Mouse (Mus musculus): Measurements from ENCODE around the gene Selenof.

The Selenof gene

DNA sequence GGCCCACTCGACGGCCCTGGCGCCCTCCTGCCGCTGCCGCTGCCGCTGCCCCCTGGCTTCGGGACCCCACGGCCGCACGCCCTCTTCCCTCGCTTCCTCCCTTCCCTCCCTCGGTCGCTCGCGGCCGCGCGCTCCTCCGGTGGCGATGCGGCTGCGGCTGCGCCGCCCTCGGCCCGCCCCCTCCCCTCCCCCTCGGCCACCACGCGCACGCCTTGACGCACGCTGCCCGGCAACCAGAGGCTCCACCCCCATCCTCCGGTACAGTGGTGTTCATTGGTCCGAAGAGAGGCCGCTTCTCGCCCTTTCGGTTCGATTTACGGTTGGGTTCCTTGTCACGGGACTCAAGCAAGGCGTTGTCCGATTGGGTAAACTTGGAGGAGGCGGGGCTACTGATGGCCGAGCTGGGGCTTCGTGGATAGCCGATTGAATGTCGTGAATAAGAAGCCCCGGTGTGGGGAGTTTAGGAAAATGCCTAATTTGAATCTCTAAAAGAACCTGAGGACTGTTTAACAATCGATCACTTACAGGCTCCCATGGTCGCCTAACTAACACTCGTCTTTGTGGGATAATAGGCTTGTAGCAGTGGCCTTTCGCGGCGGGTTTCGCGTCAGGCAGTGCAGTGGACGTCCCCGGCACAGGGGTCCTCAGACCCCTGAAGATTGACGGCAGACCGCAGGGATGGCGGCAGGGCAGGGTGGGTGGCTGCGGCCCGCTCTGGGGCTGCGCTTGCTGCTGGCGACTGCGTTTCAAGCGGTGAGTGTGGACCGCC lies at the start of gene Selenof, which contains the start of gene Hs2st1:
TSS of gene Selenof (plus strand) at position 258 of the 769 bp plus-strand sequence.
TSS of gene Hs2st1 (minus strand) at position 135 of the 769 bp plus-strand sequence.
- peak; percentile 95 to 99 for DNase-seq

GRCm38 (mm10) chr3:144527918-144528317 lies 42.2 kb upstream of the Selenof start:
- no peak for DNase-seq

DNA sequence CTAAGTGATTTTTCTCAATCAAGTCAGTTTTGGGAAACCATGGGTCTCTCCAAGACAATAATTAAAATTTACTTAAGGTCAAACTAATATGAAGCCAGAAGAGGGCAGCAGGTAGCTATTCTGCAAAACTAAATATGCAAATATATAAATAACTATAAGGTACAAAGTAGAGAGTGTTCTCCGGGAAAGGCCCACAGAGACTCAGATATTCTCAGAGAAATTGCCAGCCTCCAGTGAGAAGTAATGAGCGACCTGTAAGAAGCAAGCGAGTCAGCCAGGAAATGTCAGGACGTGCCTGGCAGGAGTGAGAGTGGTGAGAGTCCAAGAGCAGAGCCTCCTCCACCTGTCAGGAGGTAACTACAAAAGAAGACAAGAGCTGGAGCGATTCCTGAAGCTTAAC lies 39.1 kb upstream of the Selenof start:
- peak; percentile 58 to 74 for DNase-seq

DNA sequence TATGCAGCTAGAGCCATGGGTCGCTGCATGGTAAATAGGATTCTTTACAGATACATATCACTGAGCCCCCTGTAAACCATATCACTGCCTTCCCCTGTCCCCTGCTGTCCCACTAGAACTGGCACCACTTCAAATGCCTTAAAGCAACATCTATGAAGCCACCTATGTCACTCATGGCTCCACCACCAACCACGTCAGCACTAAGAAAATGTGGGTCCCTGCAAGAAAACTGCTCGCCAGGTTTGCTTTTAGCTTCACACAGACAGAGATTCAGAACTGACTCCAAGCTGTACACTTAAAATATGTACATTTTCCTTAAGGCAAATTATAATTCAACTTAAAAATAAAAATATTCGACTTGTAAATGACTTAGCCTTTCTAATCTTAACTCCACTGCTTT lies 35.0 kb upstream of the Selenof start:
- no peak for DNase-seq

- peak; percentile 44 to 49 for DNase-seq
Measured at GRCm38 (mm10) chr3:144537078-144537855, 32.8 kb upstream of the Selenof start.

GRCm38 (mm10) chr3:144539051-144539450 lies 31.1 kb upstream of the Selenof start:
- no peak for DNase-seq

- no peak for DNase-seq
Measured at GRCm38 (mm10) chr3:144540805-144541204, 29.3 kb upstream of the Selenof start.

- no peak for DNase-seq
Measured at GRCm38 (mm10) chr3:144541906-144542438, 28.1 kb upstream of the Selenof start.

DNA sequence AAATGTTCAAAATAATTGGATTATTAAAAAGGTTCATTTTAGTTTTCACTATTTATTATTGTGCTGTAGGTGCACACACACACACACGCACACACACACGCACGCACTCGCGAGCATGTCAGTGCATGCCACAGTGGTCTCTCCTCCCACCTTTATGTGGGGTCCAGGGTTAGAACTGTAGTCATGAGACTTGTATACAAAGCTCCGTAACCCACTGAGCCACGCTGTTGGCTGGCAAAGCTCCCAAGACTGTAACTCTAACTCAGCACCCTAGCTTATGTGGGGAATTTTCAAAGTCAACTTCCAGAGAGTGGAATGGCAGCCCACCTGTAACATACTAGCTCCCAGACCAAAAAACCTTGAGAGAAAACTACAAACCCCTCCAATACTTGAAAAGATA lies 25.0 kb upstream of the Selenof start:
- no peak for DNase-seq

DNA sequence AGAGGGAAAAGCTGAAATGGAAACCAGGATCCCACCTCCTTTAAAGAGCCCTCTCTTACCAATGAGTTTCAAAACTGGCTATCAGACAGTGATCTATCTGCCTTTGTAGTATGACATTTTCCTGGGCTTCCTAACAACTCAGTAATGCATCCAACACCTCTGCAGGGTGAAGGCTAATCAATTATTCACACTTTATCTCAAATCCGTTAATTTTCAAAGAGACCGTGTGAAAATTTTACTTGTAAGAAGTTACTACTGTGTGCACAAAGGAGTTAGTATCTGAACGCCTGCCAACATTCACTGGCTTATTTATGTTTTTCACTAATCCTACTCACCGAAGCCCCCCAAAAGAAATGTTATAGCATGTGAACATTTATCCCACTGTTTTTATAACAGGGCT lies 24.3 kb upstream of the Selenof start:
- DNase-seq, result no peak

DNA sequence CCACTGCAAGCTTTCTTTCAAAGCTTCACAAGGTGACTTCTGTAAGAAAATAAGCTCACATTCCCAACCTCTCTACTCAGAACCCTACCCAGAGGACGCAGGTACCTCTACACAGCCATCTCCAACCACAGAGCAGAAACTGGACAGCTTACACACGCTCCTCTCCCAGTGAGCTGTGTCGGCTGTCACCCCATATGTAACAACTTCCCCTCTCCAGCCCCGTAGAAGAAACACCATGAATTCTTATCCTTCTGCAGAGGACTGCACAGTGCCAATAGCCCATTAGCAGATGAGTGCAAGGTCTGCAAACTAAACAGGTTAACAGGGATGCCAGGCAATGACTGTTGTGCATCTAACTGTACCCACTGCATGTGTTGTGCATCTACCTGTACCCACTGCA lies 23.6 kb upstream of the Selenof start:
- no peak for DNase-seq

DNA sequence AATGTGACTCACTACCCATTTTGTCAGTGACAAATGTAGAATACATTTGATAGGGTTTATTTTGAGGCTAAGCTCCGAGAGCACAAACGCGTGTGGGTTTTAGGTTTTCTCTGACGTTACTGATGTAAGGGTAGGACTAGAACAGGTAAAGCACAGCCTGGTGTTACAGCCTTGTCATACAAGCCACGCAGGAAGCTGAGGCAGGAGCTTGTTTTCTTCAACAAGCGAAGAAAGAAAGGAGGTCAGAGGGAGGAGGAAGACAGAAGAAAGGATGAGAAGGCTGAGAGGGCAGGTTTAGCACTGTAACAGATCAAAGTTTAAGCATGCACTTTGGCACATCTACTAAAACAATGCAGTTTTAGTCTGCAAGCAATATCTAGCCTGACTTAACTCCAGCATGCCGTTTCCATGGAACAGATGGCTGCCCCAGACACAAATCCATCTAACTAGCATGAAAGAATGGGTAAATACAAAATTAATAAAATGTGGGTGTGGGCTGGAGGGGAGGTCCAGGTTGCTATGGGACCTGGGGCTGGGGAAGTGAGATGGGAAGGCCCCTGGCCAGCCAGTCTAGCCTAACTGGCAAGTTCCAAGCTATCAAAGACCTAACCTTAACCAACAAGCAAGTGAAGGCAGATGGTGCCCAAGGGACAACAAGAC lies 21.8 kb upstream of the Selenof start:
- DNase-seq, result no peak

GRCm38 (mm10) chr3:144550036-144550435 lies 20.1 kb upstream of the Selenof start:
- no peak for DNase-seq

DNA sequence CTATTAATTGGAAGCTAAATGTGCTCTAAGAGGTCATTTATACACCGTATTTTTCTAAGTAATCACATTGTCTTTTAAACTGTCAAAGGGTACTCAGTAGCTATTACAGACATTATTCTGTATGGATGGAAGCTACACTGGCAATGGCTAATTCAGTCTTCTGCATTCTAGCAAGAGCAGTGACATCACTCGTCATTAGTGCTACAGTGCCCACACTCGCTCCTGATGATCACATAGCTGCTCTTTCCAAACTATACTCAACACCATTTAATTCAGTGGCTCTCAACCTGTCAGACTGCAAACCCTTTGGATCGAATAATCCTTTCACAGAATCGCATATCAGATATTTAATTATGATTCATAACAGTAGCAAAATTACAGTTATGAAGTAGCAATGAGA lies 19.4 kb upstream of the Selenof start:
- no peak for DNase-seq

DNA sequence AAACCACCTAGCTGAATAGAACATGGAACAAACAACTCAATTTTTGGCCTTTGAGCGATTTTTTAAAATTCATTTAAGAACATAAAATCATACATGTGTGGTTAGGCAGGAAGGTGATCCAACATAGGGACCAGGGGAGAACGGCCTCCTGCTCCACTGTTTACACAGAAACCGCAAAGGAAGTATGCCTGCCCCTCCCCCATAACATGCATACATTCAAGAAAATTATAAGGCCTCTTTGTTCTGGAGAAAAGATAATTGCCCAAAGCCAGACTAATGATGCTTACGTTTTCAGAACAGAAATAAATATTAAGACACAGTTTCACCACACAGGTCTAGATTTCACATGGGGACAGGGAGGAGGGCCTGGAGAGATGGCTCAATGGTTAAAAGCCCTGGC lies 18.7 kb upstream of the Selenof start:
- DNase-seq, result no peak

- no peak for DNase-seq
Measured at GRCm38 (mm10) chr3:144553942-144554341, 16.2 kb upstream of the Selenof start.

DNA sequence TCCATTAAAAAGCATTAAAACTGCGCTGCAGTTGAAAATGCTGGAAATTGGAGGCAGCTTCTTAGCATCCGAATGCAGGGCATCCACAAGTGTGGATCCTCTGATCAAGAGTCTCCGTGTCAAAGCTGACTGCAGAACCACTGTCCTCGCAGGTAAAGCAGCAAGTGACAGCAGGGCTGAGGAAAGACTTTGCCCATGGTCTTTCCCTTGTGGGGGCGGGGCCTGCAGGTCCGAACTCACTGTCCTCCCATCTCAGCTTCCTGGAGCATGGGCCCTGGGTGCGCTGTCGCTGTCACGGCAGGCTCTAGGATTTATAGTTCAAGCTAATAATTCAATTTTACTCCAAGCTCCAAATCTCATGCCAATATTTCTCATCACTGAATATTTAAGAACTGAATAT lies 15.6 kb upstream of the Selenof start:
- no peak for DNase-seq

GRCm38 (mm10) chr3:144555144-144555543 lies 15.0 kb upstream of the Selenof start:
- DNase-seq, result no peak

DNA sequence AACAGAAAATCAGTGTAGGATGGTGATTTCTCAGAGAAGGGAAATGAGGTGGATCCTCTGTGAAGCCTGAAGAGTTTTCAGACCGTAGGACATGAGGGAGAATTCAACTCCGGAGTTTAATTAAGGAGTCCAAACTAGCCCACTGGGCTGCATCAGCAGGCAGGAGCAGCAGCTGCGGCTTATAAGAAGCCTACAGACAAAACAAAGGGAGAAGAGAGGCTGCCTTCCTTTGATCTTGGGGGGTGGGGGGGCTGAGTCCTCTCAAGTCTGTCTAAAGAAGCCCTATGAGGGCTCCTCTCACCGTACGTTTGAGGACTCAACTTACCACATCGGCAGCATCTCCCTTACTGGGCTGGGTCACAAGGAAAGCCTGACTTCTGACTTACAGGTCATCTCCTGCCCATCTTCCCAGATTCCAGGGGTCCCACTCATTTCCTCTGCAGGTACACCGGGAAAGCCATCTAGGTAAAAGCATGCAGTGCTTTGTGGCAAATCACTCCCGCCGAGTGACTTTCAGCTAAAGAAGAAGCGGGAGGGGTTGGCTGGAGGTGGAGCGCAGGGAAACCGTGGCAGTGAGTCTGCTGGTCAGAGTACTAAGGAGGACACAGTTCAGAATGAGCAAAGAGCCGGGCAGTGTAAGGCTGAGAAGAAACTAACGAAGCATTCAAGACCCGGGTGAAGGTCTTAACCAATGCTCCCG lies 13.3 kb upstream of the Selenof start:
- no peak for DNase-seq

GRCm38 (mm10) chr3:144558274-144558673 lies 11.8 kb upstream of the Selenof start:
- no peak for DNase-seq

DNA sequence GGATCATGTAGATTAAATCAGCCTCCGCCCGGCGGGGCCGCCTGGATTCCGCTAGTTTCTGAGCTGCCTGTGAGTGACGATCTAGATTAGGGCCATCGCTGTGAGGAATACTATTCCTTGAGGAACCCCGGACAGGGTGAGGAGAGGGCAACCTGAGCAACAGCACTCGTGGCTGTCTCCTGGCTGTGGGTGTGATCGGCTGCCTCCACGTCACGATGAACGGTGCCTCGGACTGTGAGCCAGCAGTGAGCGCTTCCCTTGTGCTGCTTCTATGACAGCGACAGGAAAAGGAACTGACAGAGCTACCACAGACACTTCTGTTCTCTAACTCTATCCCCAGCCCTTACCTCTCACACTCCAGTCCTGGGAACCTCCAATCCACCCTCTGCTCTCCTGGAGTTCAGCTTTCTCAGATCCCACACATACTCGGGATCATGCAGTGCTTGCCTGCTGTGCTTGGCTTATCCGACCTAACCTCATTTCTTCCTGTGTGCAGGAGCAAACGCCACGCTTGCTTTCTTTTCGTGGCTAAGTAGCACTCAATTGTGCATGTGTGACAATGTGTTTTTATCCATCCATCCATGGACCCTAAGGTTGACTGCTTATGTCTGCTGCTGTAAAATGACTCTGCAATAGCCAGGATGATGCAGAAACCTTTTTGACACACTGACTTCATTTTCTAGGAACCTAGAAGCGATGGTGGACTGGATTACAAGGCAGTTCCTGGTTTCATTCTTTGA lies 8.4 kb upstream of the Selenof start:
- peak; percentile 16 to 28 for DNase-seq

DNA sequence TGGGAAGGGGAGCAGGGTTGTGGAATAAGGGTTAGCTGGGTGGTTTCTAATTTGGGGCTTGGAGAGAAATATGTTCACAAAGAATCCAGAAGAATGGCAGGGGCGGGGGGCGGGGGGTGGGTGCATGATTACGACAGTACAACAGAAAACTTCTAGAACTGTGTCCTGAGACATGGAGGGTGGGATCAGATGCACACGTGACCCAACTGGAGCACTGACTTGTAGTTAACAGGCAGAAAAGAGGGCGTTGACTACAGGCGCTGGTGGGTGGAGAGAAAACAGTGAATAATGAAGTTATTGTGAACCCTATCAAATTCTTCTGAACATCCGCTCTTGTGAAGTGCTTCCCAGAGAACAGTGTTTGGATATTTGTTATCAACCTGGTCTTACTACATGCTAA lies 6.2 kb upstream of the Selenof start:
- no peak for DNase-seq

Measured in cerebellum, adult 18-20 months (tissue).